Mouse (Mus musculus): ENCODE measurements around the gene Traf6. TPM values are rescaled to one million over a fixed set of nuclear protein-coding genes. Genes with fewer than 3 reads are reported as not detected.

The Traf6 gene
- polyA plus RNA-seq (2011; ENCODE audit: insufficient read length, low read depth, missing spikeins) = 11.0 and 11.8 TPM in 2 replicates

- H3K27ac ChIP-seq (ENCODE audit: insufficient read depth, low read length) = no peak within 1 kb of the TSS
- H3K4me3 ChIP-seq (ENCODE audit: insufficient read depth, low read length) = peak within 1 kb of the TSS; percentile 81
- TF ChIP-seq CTCF (IDR thresholded peaks at IDR 0.05; ENCODE audit: borderline replicate concordance, insufficient read depth, low read length) (peak; percentile 31; the same call in 1 of the 2 replicates), POLR2A (IDR thresholded peaks at IDR 0.05; ENCODE audit: low read depth, low read length) (peak; percentile 76)
- no peaks in the 10 kb centered on the region; the same call in 1 of the 2 replicates for H3K4me1 ChIP-seq (ENCODE audit: control insufficient read depth, insufficient read depth, low read length)
These were observed at the start of gene Traf6 for GRCm38 (mm10) chr2:101678236-101679021. Gene Traf6 (plus strand): TSS chr2:101678429.

GRCm38 (mm10) chr2:101638979-101639839 is 39.0 kb upstream of the Traf6 start:
- Histone ChIP-seq H3K4me1 (ENCODE audit: control insufficient read depth, insufficient read depth, low read length) (no peaks in the 10 kb centered on the region), H3K4me3 (ENCODE audit: insufficient read depth, low read length) (no peak overlapping the region), H3K27ac (ENCODE audit: insufficient read depth, low read length) (no peak overlapping the region)
- no peak for TF ChIP-seq CTCF (IDR thresholded peaks at IDR 0.05; ENCODE audit: borderline replicate concordance, insufficient read depth, low read length)
- TF ChIP-seq POLR2A (IDR thresholded peaks at IDR 0.05; ENCODE audit: low read depth, low read length) = no peak

GRCm38 (mm10) chr2:101639840-101640350 is 38.3 kb upstream of the Traf6 start:
- no peak overlapping the region for H3K27ac ChIP-seq (ENCODE audit: insufficient read depth, low read length)
- no peak overlapping the region for H3K4me3 ChIP-seq (ENCODE audit: insufficient read depth, low read length)
- H3K4me1 ChIP-seq (ENCODE audit: control insufficient read depth, insufficient read depth, low read length) = no peaks in the 10 kb centered on the region
- TF ChIP-seq POLR2A (IDR thresholded peaks at IDR 0.05; ENCODE audit: low read depth, low read length) (no peak), CTCF (IDR thresholded peaks at IDR 0.05; ENCODE audit: borderline replicate concordance, insufficient read depth, low read length) (no peak)

- H3K4me3 ChIP-seq (ENCODE audit: insufficient read depth, low read length) = no peak overlapping the region
- TF ChIP-seq CTCF (IDR thresholded peaks at IDR 0.05; ENCODE audit: borderline replicate concordance, insufficient read depth, low read length) (no peak), POLR2A (IDR thresholded peaks at IDR 0.05; ENCODE audit: low read depth, low read length) (no peak)
- H3K4me1 ChIP-seq (ENCODE audit: control insufficient read depth, insufficient read depth, low read length) = no peaks in the 10 kb centered on the region
- H3K27ac ChIP-seq (ENCODE audit: insufficient read depth, low read length) = no peak overlapping the region
These were observed 32.4 kb upstream of the Traf6 start for GRCm38 (mm10) chr2:101645841-101646240.

- no peak overlapping the region for H3K27ac ChIP-seq (ENCODE audit: insufficient read depth, low read length)
- TF ChIP-seq CTCF (IDR thresholded peaks at IDR 0.05; ENCODE audit: borderline replicate concordance, insufficient read depth, low read length) (no peak), POLR2A (IDR thresholded peaks at IDR 0.05; ENCODE audit: low read depth, low read length) (no peak)
- H3K4me3 ChIP-seq (ENCODE audit: insufficient read depth, low read length) = no peak overlapping the region
- no peaks in the 10 kb centered on the region for H3K4me1 ChIP-seq (ENCODE audit: control insufficient read depth, insufficient read depth, low read length)
These were observed 29.9 kb upstream of the Traf6 start for GRCm38 (mm10) chr2:101648361-101648760.

GRCm38 (mm10) chr2:101649114-101649671 is 29.0 kb upstream of the Traf6 start, which contains the start of the genes Rag1 and B230118H07Rik:
Gene Rag1 (minus strand): TSS chr2:101649501.
Gene B230118H07Rik (minus strand): TSS chr2:101649532.
- H3K4me1 ChIP-seq (ENCODE audit: control insufficient read depth, insufficient read depth, low read length) = no peaks in the 10 kb centered on the region
- H3K27ac ChIP-seq (ENCODE audit: insufficient read depth, low read length) = no peak within 1 kb of the TSS
- TF ChIP-seq CTCF (IDR thresholded peaks at IDR 0.05; ENCODE audit: borderline replicate concordance, insufficient read depth, low read length) = no peak
- TF ChIP-seq POLR2A (IDR thresholded peaks at IDR 0.05; ENCODE audit: low read depth, low read length) = no peak
- no peak within 1 kb of the TSS for H3K4me3 ChIP-seq (ENCODE audit: insufficient read depth, low read length)

- TF ChIP-seq POLR2A (IDR thresholded peaks at IDR 0.05; ENCODE audit: low read depth, low read length) (no peak), CTCF (IDR thresholded peaks at IDR 0.05; ENCODE audit: borderline replicate concordance, insufficient read depth, low read length) (no peak)
- Histone ChIP-seq H3K27ac (ENCODE audit: insufficient read depth, low read length) (no peak overlapping the region), H3K4me1 (ENCODE audit: control insufficient read depth, insufficient read depth, low read length) (no peaks in the 10 kb centered on the region), H3K4me3 (ENCODE audit: insufficient read depth, low read length) (no peak overlapping the region)
These were observed 27.8 kb upstream of the Traf6 start for GRCm38 (mm10) chr2:101650446-101650845.

GRCm38 (mm10) chr2:101652204-101652920 is 25.9 kb upstream of the Traf6 start:
- TF ChIP-seq POLR2A (IDR thresholded peaks at IDR 0.05; ENCODE audit: low read depth, low read length) (no peak), CTCF (IDR thresholded peaks at IDR 0.05; ENCODE audit: borderline replicate concordance, insufficient read depth, low read length) (no peak)
- H3K4me3 ChIP-seq (ENCODE audit: insufficient read depth, low read length) = no peak overlapping the region
- H3K27ac ChIP-seq (ENCODE audit: insufficient read depth, low read length) = no peak overlapping the region
- H3K4me1 ChIP-seq (ENCODE audit: control insufficient read depth, insufficient read depth, low read length) = no peaks in the 10 kb centered on the region

Measured in embryonic fibroblast, embryonic 13.5 days (primary cell).